Mouse (Mus musculus): Measurements from ENCODE around the gene F2rl2. TPM values are rescaled to one million over a fixed set of nuclear protein-coding genes. Genes with fewer than 3 reads are reported as not detected.

Gene F2rl2
- polyA plus RNA-seq (2017; shearing (Covaris generic)): 1 to 10 TPM; 6.5 to 7.3 TPM

GRCm38 (mm10) chr13:95696654-95697163 lies at the start of gene F2rl2:
TSS of gene F2rl2 (plus strand) at chr13:95696853.

Other genes starting within 250 kb of the F2rl2 start
- not detected for gene S100z, start 218.1 kb upstream of the F2rl2 start, polyA plus RNA-seq (2017; shearing (Covaris generic))
- 10 to 100 TPM; 19.5 to 33.7 TPM for gene F2rl1, start 171.6 kb upstream of the F2rl2 start, polyA plus RNA-seq (2017; shearing (Covaris generic))
- gene F2r, start 78.4 kb upstream of the F2rl2 start, polyA plus RNA-seq (2017; shearing (Covaris generic)): 10 to 100 TPM; 73.3 to 97.4 TPM
- 10 to 100 TPM; 25.9 to 42.2 TPM for gene Iqgap2, start 195.1 kb downstream of the F2rl2 start, polyA plus RNA-seq (2017; shearing (Covaris generic))